Mouse (Mus musculus) urinary bladder, postnatal 36 days (tissue): ENCODE measurements at regions not wholly inside any gene's neighbourhood (a gene's known extent, or its start where the extent isn't known, plus 50 kb on each side); places are given as distances from the start of the nearest gene placed in this dataset.

ENCODE experiments used
- DNase-seq, 2 experiments: peaks; one replicate each; pipeline ENCODE4 v3.0.0; 2022; ENCODE audit warnings: low spot score in 2 of 2, mixed read lengths in 1 of 2

DNA sequence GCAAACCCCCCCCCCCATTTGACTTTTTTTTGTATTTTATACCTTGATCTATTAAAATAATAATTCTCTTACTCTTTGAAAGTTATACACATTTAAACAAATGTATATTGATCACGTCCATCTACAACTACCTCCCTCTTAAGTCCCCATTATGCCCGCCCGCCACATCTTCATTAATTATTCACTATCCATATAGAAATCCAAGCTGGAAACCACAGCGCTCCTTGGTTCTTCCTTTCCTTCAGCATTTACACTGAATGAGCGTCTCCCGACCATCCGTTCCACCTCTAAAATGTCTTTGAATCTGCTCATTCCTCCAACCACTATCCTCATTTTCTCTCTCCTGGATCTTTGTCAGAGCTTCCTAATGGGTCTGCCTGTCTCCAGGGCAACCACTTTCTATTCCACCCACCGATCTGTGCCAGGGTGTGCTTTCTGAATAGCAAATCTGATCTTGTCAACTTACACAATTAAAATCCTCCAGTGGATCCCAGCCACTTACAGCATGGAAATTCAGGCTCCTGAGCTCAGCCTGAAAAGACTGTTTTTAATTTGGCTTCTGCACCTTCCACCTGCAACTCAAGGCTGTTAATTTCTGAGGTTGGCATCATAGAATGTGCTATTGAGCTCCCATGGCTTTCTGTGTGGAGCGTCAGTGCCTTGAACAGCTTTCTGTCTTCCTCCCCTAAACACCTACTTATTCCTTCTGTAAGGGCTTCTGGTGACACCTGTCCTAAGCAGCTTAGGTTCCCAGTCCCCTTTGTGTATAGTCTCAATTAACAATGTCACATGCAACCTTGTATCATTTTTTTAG is 265.5 kb downstream of the Spry2 start:
- no peak for DNase-seq

GRCm38 (mm10) chr14:105630444-105630843 is 266.2 kb downstream of the Spry2 start:
- no peak for DNase-seq

DNA sequence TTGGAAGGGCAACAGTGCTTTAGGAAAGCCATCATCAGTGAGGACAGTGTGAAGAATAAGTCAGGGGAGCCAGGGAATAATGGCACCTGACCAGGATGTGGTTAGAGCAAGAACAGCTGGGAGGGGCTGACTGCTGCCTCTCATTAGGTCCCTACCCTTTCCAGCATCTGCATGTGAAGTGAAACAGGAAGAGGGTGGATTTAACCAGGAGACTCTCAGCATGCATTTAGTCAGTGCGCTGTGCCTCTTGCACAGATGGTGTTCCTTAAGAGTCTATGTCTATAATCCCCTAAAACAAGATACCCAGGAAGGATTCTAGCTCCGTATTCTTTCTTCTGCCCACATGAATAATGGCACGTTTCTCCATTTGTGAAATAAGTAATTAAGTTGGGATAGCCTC is 267.9 kb downstream of the Spry2 start:
- no peak for DNase-seq

GRCm38 (mm10) chr14:105624387-105624786 is 272.2 kb downstream of the Spry2 start:
- DNase-seq, result no peak

GRCm38 (mm10) chr14:105622166-105622565 is 274.5 kb downstream of the Spry2 start:
- DNase-seq, result no peak

GRCm38 (mm10) chr14:105621124-105621523 is 275.5 kb downstream of the Spry2 start:
- DNase-seq, result no peak

GRCm38 (mm10) chr14:105619449-105619848 is 277.2 kb downstream of the Spry2 start:
- no peak for DNase-seq

GRCm38 (mm10) chr14:105615766-105616165 is 280.9 kb downstream of the Spry2 start:
- peak in 1 of 2 experiments; percentile 15 for DNase-seq

GRCm38 (mm10) chr14:105612794-105613193 is 283.8 kb downstream of the Spry2 start:
- DNase-seq, result no peak

DNA sequence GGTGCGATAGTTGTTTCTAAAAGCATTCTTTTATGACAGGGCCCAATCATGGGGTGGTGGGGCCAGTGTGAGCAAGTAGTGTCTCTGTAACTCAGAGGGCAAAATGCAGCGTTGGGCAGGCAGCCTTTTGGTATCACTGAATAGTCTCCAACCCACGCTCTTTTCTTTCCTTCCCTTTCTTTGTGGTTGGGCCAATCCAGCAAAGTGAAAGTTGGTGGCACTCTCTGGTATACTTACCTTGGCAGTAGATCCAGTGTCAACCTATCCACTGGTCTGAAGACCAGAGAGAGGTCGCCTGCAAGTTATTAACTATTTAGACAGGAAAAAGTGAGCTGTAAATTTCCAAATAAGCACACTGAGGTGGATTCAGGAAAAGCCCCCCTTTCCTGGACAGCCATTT is 287.8 kb downstream of the Spry2 start:
- no peak for DNase-seq

- no peak for DNase-seq
Measured at GRCm38 (mm10) chr14:105606551-105606950, 290.1 kb downstream of the Spry2 start.

GRCm38 (mm10) chr14:105604451-105604850 is 292.2 kb downstream of the Spry2 start:
- no peak for DNase-seq

DNA sequence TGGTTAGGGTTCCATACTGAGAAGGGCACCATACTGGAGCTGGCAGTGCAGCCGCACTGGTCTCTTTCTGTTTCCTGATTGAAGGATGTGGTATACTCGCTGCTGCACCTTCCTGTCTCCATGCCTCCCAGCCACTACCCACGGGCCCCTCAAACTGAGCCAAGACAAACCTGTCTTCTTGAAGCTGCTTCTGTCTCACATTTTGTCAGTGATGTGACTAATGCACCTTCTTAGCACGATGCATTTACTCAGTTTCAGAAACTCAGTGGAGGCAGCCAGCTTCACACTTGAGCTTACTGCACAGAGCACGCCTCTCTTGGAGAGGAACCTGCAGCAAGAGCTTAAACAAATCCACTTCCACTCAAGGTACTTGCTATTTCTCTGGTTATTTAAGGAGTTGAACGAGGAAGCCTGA is 293.6 kb downstream of the Spry2 start:
- DNase-seq, result no peak

- DNase-seq, result no peak
Measured at GRCm38 (mm10) chr14:105599550-105600453, 296.8 kb downstream of the Spry2 start.

DNA sequence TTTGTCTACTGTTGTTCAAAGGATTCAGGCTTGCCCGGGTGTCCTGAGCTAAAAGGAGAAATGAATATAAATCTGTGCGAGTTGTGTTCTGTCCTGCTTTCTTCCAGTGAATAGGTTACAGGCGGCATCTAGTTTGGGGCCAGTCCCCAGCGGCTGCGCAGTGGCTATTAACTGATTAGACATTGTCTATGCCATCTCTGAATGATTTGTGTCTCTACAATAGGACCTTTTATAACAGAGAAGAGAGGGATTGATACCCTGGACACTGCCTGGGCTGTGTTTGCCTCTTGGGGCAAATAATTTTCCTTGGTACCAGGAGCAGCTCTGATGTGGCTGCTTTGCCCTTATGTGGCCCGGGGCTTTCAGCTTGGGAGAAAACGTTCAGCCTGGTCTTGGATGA is 306.9 kb downstream of the Spry2 start:
- DNase-seq, result no peak

DNA sequence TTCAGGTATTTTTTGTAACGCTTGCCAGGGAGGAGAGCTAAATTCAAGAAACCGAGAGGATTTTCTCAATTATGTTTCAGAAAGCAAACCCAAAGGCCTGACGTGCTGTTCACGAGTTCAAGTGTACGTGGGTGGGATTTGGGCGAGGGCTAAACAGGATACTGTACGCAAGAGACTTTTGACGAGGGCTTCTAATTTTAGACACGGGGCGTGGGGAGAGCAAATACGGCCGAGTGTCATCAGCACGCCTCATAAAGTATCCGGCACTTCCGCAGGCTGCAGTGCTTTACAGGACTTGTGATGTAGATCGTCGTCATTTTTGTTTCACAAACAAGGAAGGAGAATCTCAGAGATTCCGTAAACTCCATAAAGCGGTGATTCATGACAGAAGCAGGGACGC is 307.4 kb downstream of the Spry2 start:
- DNase-seq, result no peak

DNA sequence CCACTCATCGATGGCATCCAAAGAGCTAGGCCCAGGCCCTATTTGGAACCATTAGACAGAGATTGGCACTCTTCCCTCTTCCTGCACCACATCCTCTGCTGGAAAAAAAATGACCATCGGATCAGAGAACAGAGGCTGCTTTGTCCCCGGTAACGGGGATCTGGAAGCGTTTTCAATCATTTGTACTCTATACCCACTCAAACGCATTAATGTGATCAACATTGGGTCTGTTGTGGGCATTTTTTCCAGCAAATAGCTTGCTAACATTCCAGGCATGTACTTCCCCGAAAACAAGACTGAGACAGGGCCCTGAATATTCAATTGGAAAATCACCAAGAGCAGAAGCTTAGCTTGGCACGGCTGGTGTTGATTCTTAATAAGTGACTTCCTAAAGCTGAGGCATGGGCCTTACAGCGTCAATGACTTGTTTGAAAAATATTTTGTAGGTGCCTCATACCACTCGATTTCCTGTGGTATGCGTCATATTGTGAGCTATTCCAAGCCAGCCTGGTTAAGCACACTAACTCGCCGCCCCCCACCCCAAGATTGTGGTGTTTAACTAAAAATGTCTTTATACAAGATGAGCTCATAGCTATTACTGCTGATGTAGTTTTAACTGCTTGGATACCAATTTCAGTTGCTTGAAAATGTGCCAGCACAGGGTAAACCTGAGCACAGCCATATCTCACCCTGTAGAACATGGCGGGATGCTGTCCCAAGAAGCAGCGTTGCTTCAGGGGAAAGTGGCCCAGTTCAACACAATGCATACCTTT is 308.0 kb downstream of the Spry2 start:
- no peak for DNase-seq

- DNase-seq, result no peak
Measured at GRCm38 (mm10) chr14:105588029-105588390, 308.6 kb downstream of the Spry2 start.

GRCm38 (mm10) chr14:105584632-105585031 is 312.0 kb downstream of the Spry2 start:
- DNase-seq, result no peak

DNA sequence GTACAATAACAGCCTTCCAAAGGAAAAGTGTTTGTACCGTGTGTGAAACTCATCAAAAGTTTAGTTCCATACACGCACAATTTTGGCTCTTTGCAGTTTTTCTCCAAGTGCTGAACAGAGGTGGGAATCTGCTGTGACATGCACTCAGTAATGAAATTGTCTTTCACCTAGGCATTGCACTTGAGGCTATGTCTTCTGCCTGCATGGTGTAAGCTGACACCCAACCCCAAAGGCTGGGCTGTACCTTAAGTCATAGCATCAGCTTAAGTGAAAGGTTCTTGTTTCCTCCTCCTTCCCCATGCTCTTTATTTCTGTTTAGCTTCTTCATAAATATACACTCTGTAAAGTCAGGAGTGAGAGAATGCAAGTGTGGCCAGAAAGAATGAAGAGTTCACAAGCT is 313.1 kb downstream of the Spry2 start:
- no peak for DNase-seq

DNA sequence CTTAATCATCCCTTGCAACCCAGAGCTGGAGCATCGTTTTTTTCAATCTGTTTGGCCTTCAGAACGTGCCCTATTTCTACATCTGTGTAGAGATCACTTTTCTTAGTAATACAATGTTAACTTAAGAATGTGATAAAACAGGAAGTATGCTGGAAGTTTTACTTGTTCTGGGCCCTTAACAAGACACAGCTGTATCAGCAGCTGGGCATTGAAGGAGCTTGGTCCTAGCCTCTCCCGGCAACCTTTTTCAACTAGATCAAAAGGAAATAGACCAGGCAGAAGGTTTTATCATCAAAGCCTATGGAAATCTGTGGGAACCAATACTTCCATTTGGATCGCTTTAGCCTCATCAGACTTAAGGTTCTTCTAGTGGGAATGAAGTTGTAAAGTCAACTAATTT is 317.9 kb downstream of the Ndfip2 start:
- DNase-seq, result no peak
